Mouse (Mus musculus): ENCODE measurements around the gene Tinag. TPM values are rescaled to one million over a fixed set of nuclear protein-coding genes. Genes with fewer than 3 reads are reported as not detected.

The Tinag gene
- 0.25 and 0.39 TPM in 2 replicates for polyA plus RNA-seq (2015; fragmentation: Nextera tagmentation; extraction: Ambion mirVana)

GRCm38 (mm10) chr9:77045585-77045984 is at the start of gene Tinag:
Gene Tinag (minus strand): TSS chr9:77045794.

Measured in adrenal gland, postnatal 0 days (tissue).